Mouse (Mus musculus): ENCODE data around the gene Meis3.

GRCm38 (mm10) chr7:16129846-16130691, 44.8 kb upstream of the Meis3 start:
- no peak for TF ChIP-seq POLR2A (IDR thresholded peaks at IDR 0.05; ENCODE audit: insufficient read depth, low read length)
- TF ChIP-seq CTCF (IDR thresholded peaks at IDR 0.05; ENCODE audit: low read depth, low read length): no peak
- no peak for TF ChIP-seq EP300 (IDR thresholded peaks at IDR 0.05; ENCODE audit: insufficient read depth, low read depth, low read length)
